Mouse (Mus musculus): ENCODE results near the gene Opcml.

Gene Opcml

DNA sequence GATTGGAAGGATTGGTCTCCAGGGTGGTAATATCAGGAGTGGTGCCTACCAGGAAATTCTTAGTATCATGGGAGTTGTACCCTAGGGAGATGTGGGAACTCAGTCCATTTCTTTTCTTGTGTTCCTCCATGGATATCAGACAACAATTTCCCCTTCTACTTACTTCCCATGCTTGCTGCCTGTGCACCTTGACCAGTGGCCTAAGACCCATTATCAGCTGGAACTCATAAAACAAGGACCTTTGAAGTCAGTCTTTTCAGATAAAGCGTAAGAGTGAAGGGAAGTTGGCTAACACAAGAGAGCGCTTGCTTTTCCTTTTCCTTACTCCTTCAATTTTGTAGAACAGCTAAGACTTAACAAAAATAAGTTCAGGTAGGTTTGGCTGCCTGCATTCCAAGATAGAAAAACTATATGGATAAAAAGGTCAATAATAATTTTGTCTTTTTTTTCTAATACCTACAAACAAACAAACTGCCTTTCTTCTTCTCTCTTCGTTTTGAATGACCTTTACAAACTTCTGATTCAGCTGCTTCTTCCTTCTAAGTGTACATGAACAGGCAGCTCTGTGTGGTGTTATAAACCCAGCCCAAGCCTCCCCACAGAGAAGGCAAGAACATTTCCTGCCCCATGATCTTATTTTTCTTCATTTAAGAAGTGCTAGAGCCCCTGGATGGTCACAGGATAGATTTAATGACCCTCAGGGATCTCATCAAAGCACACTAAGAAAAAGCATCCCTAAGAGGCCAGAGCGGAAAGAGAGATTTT is 387.7 kb downstream of the Opcml start:
- no peak for DNase-seq

- no peak for DNase-seq
Measured at GRCm38 (mm10) chr9:28181916-28182315, 391.3 kb downstream of the Opcml start.

- no peak for DNase-seq
Measured at GRCm38 (mm10) chr9:28190226-28190625, 399.7 kb downstream of the Opcml start.

DNA sequence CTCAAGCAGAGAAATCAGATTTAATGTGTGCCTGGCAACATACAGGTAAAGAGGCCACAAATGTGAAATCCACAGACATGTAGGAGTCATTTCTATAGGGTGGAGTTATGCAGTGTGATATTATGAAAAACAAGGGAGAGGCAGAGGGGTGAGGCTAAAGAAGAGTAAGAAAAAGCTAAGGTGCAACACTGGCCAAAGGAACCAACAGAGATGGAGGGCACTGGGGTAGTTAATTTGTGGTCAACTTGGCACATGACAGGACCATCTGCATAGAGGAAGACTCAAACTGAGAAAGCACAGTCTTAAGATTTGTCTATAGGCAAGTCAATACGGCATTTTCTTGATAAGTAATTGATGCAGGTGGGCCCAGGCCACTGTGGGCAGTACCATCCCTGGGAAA is 400.2 kb downstream of the Opcml start:
- DNase-seq, result no peak

DNA sequence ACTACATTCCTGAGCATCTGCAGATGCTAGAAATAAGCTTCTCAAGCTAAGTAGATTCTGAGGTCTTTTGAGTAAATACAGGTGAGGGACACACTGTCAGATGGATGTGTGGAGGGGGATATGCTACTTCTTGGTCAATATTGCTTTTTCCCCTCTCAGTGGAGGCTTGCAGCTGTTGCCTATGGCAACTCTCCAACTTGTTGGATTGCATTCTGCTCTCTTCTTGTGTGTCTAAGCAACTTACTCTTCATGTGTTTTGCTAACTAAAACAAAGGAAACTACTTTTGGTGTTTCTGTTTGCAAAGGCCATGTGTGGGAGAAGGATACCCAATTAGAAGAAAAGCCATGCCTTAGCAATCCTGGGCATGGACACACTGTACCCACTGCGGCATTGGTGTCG is 406.0 kb downstream of the Opcml start:
- no peak for DNase-seq

GRCm38 (mm10) chr9:28197061-28197460 is 406.5 kb downstream of the Opcml start:
- DNase-seq, result no peak

DNA sequence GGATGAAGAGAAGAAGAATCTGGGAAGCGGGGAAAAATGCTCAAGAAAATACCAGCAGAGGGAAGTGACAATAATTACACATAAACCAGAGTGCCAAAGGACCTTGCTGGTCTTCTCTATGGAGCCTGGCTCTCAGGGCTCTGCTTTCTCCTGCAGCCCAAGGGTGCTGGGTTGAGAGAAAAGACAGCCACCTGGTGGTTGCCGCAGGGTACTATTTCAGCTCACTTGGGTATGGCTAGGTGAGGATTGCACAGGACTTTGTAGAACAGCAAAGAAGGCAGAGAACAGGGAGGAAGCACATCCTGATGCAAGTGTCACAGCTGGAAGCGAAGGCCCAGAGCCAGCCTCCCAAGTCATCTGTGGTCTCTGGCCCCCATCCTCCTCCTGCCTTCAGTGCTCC is 407.1 kb downstream of the Opcml start:
- no peak for DNase-seq

DNA sequence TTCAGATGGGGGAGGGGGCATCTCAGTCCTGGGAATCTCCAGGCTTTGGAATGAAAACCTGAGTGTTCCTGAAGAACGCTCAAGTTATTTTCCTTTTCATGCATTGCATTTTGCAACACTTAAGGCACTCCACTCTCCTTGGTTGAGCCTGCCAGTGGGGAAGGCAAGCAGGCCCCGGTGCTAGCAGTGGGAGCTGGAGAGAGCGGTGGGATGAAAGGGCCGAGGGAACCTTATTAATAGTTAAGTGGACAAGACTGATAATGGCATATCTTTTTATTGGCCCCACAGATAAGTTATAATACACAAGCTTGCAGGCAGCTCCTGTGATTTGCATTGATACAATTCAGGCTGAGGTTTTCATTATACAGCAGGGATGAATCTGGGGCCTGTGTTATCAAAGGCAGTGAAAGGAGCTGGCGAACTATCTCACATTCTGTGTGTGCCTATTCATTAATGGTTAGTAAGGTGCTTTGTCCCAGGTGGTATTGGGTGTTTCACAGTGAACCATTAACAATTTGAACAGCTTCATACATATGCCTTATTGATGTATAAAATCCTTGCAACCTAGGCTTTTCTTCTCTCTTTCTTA is 407.6 kb downstream of the Opcml start:
- no peak for DNase-seq

DNA sequence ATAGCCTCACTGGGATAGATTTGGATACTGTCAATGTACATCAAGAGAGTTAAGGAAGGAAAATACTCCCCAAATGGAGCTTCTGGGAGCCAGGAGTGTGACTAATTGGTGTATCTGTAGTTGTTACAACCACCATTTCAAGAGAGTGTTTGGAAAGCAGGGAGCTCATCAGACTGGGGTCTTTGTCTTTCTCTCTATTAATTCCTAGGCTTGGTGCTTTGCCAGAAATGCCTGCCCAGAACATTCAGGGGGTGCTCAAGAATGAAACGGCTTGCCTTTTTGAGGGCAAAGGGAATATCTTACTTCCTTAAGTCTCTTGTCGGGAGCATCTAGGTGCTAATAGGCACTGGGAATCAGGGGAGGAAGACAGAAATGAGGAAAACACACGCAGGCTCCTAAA is 416.9 kb downstream of the Opcml start:
- no peak for DNase-seq

GRCm38 (mm10) chr9:28208696-28209095 is 418.1 kb downstream of the Opcml start:
- DNase-seq, result no peak

GRCm38 (mm10) chr9:28211877-28212276 is 421.3 kb downstream of the Opcml start:
- no peak for DNase-seq

- no peak for DNase-seq
Measured at GRCm38 (mm10) chr9:28213893-28214292, 423.3 kb downstream of the Opcml start.

GRCm38 (mm10) chr9:28218026-28218646 is 427.6 kb downstream of the Opcml start:
- DNase-seq, result no peak

DNA sequence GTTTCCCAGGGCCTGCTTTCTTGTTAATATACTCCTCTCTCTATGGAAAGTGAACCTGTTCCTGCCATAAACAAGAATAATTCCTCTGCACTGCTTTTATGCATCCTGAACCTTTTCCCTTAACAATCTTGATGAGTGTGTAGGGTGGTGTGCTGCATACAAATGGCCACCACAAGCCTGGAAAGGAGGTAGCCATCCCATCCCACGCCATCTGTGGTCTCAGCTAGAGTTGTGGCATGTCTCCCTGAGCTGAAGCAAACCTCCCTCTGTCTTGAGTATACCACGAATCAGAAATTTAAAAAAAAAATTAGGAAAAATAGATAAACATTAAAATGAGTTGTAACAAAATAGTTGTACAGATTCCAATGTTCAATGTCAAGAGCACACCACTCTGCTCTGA is 432.2 kb downstream of the Opcml start:
- DNase-seq, result no peak

- DNase-seq, result no peak
Measured at GRCm38 (mm10) chr9:28225824-28226569, 435.4 kb downstream of the Opcml start.

- DNase-seq, result no peak
Measured at GRCm38 (mm10) chr9:28226570-28226951, 436.0 kb downstream of the Opcml start.

DNA sequence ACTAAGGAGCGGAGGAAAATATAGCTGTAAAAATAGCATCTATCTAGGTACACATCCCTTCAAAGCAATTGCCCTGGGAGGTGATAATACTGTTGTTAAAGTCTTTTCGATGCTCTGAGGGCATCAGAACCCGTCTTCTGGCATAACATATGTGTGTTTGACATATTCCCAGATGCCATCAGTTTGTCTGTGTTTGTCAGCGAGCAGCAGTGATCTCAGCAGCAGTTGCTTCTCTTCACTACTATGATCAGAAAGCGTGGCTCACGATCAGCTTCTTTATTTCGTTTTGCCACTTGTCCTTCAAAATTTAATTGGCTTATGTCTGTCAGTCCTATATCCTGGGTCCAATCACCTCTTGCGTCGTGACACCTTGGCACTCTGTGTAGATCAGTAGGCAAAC is 447.9 kb downstream of the Opcml start:
- no peak for DNase-seq

DNA sequence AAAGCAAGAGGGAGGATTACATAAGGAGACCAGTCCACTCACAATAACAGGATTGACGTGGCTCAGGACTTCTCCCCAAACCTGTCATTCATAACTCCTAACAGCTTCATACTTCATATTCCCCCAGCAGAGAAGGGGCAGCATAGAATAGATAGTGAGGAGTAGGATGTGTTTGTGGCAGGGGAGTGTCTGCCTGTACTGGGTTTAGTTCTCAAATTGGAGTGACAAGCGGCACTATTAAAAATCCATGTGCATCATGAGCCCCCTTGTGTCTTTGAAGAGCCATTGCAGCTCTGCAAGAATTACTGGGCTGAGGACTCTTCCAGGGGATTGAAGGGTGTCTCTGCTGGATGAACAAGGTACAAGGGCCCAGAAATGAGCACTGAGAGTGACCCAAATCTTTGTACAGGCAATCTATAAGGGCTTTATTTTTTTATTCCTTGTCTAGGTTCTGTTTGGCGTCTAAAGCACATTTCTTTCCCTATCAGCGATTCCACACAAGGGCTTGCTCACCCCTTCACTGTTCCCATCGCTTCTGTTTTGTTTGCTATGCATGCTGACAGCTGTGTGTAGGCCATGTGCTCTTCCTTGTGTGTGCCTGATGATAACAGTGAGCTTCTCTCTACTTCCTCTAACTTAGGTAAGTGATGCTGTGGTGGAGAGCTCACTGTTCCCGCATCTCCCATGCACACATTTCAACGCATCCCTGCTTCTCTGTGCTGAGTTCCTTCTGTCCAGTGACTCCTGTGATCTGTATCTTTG is 457.3 kb downstream of the Opcml start:
- no peak for DNase-seq

- DNase-seq, result no peak
Measured at GRCm38 (mm10) chr9:28251341-28251740, 460.8 kb downstream of the Opcml start.

- DNase-seq, result no peak
Measured at GRCm38 (mm10) chr9:28255128-28255904, 464.7 kb downstream of the Opcml start.

GRCm38 (mm10) chr9:28255905-28256268 is 465.3 kb downstream of the Opcml start:
- DNase-seq, result no peak

Measured in thymus, postnatal 25 days (tissue).